Mouse (Mus musculus) kidney, adult 11 months (tissue): ENCODE measurements at regions not wholly inside any gene's neighbourhood (a gene's known extent, or its start where the extent isn't known, plus 50 kb on each side); places are given as distances from the start of the nearest gene placed in this dataset.

Experiments
- DNase-seq: peaks from one replicate; pipeline ENCODE4 v3.0.0; 2022

DNA sequence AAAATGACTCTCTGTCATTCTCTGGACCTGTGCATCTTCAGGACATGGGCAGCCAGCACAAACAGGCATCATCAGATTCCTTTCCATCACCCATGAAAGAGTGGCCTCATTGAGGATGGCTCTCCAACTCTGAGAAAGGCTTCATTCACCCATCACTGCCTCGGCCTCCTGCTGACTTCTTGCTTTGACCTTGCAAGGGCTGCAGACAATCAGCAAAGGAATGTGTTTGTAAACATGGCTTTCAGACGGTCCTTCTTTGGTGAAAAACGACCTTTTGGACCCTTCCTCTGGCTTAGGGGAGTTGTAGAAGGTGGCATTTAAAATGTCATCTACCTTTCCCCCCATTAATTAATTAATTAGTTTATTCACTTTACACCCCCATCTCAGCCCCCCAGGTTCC lies 134.3 kb downstream of the Moxd1 start:
- no peak for DNase-seq

DNA sequence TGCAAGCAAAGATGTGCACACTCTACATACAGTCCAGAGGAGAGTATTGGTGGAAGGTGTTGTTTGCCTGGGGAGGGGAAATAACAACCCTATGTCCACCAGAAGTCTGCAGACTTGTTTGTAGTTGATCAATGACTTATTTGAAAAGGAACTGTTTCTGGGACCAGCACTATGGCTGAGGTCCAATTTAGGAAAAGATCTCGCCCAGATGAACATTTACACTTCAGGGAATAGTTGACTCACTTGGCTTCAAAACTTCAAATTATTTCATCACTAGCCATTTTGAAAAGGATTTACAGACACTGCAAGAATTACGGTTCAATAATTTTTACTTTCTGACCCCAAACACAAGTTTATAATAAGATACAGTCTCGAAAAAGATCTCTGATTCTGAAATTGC lies 138.1 kb downstream of the Moxd1 start:
- no peak for DNase-seq

DNA sequence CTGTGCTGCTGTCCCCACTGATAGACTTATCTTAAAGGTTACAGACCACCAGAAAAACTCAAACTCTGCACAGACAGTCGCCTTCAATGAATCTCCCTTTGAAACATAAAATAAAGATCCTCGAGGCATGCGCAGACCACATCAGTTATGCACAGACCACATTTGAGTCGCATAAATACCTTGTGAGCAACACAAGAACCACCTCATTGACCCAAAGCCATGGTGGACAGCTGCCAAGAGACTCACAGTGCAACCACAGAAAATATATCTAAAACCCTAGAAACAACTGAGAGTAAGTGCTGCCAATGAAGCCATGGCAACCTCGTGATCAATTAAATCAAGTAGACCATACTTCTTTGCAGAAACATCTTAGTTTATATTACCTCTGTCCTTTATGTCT lies 142.1 kb downstream of the Moxd1 start:
- no peak for DNase-seq

DNA sequence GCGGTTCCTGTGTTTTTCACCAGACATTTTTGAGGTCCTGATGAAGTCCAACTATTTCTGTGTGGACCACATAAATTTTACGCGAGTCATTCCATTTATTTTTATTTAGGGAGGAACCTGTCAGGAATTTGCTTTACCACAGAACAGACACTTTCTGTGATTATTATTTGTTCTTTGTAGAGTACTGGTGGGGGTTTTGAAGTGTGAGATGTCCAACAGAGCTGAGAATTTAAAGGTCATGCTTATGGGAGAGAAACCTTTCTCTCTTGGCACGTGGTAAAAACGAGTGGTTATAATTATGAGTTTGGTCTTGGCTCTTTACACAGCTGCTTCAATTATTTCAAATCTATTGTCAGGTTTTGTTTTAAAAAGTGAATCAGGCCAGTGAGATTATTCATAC lies 143.7 kb downstream of the Moxd1 start:
- no peak for DNase-seq

DNA sequence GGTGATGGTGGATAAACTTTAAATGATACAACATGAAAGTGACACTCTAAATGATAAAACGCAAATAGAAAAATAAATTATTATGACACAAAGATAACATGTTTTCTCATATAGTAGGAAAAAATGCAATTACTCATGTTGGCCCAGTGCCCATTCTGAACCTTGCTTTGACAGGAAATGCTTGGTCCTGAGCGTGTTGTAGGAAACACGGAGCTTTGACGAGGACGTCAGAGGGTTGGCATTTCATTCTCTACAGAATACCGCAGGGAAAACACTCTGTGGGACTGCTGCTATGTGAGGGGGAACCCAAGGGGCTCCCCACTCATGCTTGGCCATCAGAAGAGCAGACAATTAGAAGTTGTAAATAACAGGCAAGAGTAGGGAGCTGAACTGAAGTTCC lies 150.6 kb downstream of the Moxd1 start:
- DNase-seq, result no peak

DNA sequence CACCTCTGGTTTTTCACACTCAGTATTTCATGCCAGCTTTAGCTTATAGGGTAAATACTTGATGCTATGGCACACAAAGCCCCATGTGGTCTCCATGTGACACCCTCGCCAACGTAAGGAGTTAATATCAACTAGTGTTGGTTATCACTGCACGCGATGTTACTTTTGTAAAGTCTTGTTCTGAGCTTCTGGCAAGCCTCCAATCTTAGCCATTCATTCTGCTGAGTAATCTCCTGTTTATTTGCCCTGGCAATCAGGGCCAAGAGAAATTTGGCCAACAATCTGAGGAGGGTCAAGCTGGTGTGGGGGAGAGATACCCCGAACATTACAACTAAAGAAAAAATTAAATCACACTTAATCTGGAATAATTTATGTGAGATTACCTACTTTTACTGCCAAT lies 156.0 kb downstream of the Moxd1 start:
- DNase-seq, result peak; percentile 8

DNA sequence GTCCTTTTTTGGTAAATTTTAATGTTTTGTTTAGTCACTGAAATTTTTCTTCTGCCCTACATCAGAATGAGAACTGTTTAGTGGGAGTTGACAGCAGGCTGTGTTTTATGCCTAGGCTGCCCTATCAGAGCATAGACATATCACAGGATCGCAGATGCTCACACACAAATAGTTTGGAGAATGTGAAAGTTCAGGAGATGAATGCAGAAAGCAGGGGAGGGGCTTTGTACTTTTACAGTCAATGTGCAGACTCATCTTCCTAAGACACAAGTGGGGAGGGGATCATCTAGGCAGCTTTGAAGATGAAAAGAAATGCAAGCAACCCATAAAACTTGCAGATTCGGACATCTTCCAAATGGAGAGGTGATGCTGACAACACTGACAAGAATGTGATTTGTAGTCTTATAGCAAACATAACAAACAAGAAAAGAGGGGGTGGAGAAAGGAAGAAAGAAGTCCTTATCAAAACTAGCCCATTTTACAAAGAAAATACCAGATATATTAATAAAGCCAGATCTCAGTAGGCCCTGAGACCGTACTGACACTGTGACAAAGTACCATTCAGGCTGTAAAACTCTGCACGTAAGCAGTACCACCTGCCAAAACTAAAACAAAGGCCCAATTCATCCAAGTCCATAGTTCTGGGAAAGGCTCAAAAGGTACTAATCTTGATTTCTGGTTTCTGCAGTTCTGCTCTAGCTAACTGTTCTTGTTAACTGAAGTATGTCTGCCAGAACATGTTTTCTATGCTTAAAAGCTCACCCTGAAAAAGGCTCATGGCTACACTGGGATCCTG lies 157.4 kb downstream of the Moxd1 start:
- DNase-seq, result no peak

DNA sequence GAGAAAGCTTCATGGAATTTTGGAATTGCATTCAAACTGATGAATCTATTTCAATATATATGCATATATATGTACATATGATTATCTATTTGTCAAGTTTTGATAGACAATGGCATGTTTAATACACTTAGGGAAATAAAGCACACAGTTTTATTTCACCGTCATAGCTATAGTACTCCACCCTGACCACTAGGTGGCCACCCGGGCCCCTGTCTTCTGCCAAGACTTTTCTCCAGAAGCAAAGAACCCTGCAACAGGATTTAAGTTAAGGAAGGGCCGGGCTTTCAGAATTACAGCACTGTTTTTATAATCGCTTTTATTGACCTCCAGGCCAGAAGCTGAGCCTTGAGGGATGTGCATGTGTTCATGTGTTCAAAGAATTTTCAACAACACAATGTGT lies 158.6 kb downstream of the Moxd1 start:
- DNase-seq, result no peak

DNA sequence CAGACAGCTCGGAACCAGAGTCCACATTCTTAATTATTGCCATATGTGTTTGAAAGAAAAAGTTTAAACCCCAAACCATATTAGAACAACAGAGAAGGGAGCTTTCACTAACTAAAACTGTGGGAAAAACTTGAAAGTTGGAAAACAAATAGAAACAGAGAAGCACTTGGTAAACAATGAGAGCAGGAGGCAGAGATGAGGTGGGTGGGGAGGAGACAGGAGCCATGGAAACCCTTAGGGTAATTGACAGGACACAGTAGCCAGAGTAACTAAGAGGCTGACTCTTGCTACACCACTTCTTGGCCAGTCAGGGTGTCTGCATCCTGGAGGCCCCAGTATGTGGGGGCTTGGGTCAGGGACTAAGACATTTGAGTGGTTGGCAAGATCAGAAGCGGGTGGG lies 160.7 kb downstream of the Moxd1 start:
- no peak for DNase-seq

DNA sequence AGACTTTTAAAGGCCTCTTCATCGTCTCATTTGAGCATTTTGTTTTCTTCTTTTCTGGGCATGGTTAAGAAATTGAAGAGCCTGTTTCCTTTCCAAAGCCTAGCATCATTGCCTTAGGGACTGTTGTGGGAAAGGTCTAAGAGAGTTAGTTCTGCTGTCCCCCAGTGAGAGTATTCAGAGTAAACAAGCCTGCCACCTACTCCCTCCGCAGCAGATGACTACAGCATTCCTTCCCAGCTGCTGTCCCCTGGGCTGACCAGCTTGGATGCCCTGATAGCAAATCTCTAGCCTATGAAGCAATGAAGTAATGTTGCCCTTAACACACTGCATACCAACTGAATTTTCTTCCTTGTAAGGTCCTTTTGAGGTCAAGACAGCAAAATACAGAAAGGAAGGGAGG lies 164.9 kb downstream of the Moxd1 start:
- DNase-seq, result no peak

DNA sequence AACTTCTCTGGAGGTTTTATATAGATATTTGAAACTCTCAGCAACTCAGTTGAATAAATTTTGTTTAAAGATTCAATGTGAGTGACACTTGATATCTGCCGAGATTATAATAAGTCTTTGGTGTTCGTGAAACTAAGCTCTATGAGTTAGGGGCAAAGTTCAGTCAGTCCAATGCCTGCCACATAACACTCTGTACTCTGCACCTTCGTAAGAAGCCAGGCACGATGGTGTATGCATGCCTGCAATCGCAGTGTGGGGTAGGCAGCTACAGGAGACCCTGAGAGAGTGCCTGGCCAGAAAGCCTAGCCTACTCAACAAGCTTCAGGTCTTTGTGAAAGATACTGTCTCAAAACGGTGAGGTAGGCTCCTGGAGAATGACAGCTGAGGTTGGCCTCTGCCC lies 167.7 kb downstream of the Moxd1 start:
- DNase-seq, result no peak

DNA sequence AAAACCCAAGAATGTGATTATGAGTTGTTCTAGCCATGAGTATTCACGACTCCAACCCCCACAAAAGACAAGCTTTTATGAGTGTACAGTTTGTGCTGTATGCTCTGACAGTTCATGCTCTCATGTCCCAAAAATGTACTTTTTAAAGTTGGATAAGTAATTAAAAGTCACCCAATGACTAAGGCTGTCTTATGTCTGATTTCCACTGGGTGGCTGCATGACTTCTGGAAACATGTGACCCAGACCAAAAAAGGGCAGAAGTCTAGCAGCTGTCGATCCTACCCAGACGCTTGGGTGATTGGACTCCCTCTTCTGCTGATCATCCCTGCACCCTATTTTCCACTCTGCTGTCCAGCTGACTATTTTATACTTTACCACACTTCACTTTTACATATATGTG lies 168.7 kb downstream of the Moxd1 start:
- DNase-seq, result no peak

DNA sequence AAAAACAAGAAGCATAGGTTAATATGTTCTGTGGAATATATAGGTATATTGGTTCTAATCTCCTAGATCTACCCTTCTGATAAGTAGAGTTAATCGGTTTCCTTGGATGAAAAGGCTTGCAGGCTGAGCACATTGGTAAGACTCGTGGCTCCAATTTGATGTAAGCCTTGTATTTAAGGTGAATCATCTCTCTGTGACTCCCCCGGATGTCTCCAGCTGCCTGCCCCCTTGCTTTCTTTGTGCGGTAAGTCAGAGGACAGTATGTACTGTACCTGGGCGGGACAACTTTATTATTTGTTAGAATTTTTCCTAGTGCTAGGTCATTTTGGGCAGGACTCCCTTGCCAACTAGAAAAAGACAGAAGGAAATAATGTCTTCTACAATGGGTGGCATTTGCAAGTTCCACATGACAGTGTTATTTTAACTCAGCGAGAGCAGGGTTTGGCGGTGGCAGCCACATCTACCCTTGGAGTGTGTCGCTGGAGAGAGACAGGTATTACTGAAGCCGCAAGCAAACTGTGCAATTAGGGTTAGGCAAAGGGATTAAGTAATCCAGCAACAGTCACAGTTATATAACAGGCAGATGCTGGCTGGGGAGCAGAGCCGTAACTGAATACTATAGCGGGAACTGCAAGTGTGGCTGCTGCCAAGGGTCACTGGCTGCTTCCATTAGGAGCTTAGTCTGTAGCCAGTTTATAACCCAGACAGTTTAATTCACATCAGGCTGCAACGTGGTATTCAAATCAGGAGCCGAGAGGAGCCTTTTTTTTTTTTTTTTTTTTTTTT lies 172.9 kb downstream of the Moxd1 start:
- peak; percentile 16 for DNase-seq

DNA sequence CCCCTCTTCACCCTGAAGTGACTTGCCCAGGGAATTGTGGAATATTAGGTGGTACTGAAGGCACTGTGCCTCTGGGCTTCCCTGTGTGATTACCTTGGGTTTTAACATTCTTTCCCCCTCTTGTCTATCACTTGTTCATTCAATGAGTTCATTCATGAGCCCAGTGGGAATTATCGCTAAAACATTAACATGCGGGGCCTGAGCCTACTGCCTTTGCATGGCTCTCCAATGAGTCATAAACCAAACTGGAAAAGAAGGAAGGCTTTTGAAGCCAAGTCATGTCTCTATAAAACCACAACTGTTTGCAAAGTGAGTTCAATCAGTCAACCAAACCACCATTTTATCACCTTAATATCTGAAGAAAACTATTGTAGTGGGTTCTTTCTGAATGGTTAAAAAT lies 173.8 kb downstream of the Moxd1 start:
- DNase-seq, result no peak

DNA sequence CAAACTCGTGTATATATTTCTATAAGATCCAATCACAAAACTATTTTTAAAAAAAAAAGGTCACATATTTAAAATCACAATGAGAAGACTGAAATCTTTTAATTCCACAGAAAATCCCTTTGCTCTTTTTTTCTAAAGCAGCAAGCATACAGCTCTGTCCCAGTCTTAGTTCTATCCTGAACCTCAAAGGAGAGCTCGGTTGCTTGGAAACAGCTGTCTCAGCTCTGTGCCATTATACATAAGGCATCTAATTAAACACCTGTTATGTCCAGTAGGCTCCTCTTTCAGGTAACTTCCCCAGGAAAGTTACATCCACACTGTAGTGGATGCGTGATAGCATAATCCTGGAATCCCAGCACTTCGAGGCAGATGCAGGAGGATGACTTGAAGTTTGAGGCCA lies 181.5 kb downstream of the Moxd1 start:
- no peak for DNase-seq

DNA sequence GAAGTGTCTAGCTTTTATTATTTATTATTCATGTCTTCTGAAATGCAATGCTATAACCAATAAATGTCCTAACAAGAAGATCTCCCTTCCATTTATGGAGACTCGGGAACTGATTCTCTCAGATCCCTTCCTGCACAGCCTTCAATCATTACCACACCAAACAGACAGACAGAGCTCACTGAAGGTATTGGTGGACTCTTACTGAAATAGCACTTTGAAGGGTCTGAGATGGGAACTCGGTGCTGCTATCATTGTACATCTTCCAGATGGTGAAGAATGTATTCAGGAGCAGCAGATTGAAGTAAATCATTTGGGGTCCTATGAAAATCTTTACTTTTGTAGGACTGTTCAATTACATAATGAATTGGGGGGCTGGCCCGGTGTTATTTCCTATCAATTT lies 183.6 kb downstream of the Moxd1 start:
- DNase-seq, result no peak

DNA sequence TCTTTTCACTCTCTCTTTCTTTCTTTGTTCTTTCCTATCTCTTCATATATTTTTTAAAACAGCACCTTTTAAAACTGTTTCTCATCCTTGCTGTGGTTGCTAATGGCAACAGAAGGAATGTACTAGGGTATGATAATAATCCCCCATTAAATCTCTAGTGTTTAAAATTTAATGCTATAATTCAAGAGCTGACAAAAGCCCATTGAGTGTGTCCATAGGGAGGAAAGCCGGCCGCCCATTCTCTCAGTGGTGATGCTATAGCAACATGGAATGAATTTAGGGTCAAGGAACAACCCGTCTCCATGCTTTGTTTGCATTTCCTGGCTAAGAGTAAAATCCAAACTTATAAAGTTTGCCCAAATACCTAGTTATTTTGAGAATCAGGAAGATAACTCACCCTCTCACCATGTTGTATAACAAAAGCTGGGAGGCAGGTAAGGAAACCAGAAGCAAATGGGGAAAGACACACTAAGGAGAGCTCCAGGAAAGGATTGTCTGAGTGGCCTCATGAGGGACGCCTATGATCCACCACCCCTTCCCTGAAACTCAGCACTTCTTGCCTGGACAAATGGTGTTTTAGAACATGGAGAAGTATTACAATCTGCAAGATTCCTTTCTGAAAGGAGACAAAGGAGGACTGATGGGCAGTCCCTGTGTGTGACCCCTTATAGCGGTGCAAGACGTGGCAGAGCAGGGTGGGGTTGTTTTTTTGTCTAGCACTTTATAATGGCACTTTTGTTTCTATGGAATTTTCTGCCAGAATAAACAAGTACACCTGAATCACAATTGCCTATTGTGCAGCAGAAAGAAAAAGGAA lies 184.3 kb downstream of the Moxd1 start:
- no peak for DNase-seq

DNA sequence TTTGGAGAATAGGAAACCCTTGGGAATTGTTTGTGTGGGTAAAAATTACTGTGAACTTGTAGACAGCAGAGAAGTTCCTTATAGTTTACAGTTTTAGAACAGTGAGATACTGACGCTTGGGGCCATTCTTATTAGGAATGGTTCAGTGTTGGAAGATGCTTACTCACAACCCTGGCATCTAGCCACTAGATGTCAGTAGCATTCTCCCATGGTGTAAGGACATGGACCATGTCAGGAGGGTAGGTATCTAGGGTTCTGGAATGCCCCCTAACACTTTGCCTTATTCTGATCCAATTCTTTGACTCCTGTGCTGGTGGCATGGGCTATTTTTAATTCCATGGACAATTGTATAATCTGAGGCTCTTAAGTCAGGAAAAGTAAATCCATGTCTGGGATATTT lies 185.3 kb upstream of the Ccn2 start:
- DNase-seq, result no peak

DNA sequence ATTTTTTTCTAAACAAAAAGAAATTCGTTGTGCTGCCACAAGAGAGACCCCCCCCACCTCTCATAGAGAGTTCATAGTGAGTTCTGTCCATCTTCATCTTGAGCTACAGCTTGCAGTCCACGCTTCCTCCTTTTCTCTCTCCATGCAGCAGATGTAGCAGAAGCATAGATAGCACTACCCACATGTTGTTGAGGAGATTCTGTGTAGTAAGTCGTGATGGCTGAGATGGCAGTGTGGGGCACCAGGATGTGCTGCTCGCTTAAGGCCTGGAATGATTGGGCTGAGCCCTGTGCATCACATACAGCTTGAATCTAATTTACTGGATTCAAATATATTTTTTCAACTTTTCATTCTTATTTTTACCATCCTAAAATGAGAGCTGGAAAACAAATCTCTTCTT lies 184.4 kb upstream of the Ccn2 start:
- no peak for DNase-seq

DNA sequence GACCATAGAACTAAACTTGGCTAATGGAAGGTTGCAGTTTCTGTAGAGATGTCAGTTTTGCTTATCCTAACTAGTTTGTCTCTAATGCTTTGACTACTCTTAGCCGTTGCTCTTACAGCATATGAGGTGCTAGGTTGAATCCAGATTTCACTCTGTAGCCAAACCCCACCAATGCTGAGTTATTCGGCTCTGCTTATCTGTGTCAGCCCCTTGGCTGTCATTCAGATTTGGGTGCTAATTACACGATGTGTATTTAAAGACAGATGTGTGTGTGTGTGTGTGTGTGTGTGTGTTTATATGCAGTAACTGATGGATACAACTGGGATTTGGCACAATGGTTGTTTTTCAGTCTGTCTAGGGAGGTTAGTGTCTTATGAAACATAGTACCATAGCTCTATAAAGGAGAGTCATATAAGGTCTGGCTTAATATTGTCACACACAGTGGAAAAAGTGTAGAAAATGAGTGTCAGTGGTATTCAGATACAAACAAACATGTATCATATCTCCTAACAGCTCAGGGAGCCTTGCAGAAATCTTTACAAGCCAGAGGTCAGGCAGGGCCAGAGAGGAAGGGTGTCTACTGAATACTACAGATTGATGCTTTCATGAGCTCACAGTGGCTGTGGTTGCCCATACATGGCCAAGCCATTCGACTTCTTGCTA lies 172.6 kb upstream of the Ccn2 start:
- no peak for DNase-seq

DNA sequence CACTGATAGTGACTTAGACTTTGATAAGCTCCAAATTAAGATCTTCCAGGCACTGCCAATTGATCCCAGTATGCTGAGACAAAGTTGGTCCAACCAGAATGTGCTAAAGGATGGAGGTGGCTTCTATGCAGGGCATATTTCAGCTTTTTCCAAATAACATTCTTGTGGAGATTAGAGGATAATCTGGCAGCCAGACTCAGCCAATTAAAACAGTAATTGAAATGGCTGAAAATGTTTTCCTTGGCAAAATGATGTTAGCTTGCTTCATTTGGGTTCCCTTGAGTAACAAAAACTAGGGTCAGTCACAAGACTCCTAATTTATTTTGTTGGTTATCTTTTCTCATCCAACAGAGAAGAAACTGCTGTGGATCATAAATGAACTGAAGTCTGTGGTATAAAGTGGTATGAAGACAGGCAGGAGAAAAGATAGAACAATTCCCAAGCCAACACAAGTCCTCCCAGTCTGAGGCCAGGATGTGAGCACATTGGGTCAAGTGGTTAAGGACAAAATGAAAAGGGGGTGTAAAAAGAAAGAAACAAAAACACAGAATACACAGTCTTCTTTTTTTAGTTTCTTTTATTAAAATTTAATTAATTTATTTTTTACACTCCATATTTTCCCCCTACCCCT lies 161.4 kb upstream of the Ccn2 start:
- peak; percentile 15 for DNase-seq

DNA sequence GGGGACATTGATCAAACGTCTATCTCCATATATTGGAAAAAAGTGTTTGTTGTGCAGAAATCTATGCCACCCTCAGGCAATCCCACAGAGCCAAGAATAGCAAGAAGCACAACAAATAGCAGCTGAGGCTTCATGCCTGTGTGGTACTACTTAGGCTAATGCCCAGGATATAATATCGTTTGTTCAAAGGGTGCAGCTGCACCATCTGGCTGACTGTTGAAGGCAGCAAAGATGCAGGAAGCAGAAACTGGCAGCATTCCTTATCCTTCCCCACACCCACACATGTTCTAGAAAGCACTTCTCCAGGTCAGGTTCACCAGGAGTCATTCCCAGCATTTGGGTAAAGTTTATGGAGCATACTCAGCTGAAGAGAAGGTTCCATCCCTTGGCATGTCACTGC lies 158.1 kb upstream of the Ccn2 start:
- no peak for DNase-seq

DNA sequence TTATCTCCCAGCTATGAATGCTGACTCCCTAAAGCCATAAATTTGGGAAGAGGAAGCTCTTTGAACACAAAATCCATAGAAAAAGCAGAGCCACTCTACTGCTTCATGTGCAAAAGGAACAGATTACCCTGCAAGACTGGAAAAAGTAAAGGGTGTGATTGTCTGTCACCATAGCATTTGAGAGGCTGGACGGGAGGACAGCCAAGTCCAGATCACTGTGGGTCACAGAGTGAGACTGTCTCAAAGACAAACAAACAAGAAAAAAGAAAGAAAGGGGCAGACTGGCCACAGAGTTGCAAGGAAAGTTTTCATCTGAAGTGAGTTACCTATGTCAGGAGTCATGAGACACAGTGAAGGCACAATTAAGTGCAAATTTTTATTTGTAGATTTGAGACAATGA lies 150.7 kb upstream of the Ccn2 start:
- DNase-seq, result no peak
